Mouse (Mus musculus): ENCODE measurements around the gene Zfp784.
A peak's percentile ranks its signal among the peaks of the same experiment; 100 is the strongest.

DNA sequence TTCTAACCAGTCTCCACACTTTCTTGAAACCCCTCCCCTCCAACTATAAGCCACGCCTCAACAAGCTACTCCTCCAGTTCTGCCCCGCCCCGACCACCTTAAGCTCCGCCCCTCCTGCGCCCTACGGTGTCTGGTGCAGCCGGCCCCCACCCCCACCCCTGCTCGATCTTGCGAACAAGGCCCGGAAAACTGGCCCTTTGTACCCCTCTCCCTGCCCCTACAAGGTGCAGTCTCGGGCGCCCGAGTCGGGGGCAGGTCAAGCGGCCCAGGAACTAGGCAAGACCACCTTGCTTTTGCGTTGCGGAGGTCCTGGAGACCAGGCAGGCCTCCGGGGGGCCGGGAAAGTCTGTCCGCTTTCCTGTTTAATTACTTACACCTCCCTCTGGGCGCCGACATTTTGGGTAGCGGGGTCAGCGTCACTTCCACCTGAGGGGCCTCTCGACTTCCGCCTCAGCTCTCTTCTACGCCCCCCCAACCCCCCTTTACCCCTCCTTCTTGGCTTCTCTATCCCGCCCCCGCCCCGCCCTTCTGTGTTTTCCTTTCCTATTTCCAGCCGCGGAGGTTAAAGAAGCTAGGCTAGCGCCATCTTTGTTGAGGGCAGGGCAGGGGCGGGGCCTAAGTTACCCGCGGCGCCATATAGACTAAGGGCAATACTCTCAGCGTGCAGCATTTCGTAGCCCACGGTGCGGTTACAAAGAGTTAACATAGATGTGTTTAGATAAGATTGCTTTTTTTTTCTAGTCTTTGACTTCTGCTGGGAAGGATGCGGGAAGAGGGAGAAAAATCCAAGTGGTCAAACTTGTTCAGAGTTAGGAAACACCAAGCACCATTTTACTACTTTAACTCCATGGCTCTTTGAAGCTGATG, 23.8 kb downstream of the Zfp784 start, which contains the start of the genes Zfp524 and Fiz1:
- TF ChIP-seq CTCF (IDR thresholded peaks at IDR 0.05; ENCODE audit: borderline replicate concordance, control insufficient read depth, extremely low read depth, insufficient read depth, low read length, poor library complexity) (peak; percentile 13; the same call in 1 of the 2 replicates), POLR2A (IDR thresholded peaks at IDR 0.05; ENCODE audit: control insufficient read depth, extremely low read depth, insufficient read depth, low read length, poor library complexity) (peak; percentile 47; the same call in 1 of the 2 replicates)

Measured in thymus, adult 2 months (tissue).